15 mouse cellular contexts compared by ENCODE assay signal in the genomic region with DNA sequence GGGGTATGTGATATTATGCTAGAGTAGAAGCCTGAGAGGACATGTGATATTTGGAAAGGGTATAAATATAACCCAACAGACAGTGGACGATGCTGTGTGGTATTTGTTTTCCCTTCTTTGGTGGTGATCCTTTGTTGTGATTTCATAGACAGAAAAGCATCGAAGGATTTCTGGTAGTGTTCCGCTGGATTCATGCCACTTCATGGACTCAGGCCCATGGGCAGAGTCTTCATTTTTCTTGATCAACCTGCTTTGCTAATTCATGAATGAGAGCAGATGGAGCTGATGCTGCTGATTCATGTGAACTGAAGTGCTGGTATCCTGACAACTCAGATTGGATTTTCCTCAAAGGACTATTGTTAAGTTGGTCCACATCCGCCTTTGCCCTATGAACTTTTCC.
"Had no signal": no experiment of that assay in that cellular context is flagged by ENCODE, and none has a peak within 500 bp of the region (broad histone marks: within the 10 kb centered on the region; RNA-seq: fewer than 3 reads in every experiment).

No protein-coding gene starts in this region.

- H3K27ac ChIP-seq: neural tube, embryonic 15.5 days; stomach, embryonic 15.5 days; stomach, postnatal 0 days had no signal

- H3K36me3 ChIP-seq: neural tube, embryonic 15.5 days; stomach, embryonic 15.5 days had no signal

- H3K4me3 ChIP-seq: neural tube, embryonic 15.5 days; stomach, embryonic 15.5 days had no signal

- H3K27me3 ChIP-seq: neural tube, embryonic 15.5 days; stomach, embryonic 15.5 days had no signal

- H3K9ac ChIP-seq: neural tube, embryonic 15.5 days; stomach, embryonic 15.5 days had no signal

- DNase-seq: retina, postnatal 1 day; right cerebral cortex, adult 18-20 months; right cerebral cortex, postnatal 14 days; right cerebral cortex, postnatal 25 days; right cerebral cortex, postnatal 4 days; spleen, adult 18-20 months; thymus, adult 18-20 months; thymus, adult 2 months; thymus, postnatal 14 days; thymus, postnatal 25 days; thymus, postnatal 36 days; thymus, postnatal 4 days had no signal

- H3K4me2 ChIP-seq: neural tube, embryonic 15.5 days; stomach, embryonic 15.5 days had no signal

- H3K9me3 ChIP-seq: neural tube, embryonic 15.5 days; stomach, embryonic 15.5 days had no signal

- H3K4me1 ChIP-seq: neural tube, embryonic 15.5 days; stomach, embryonic 15.5 days had no signal
